Mouse (Mus musculus): ENCODE measurements around the gene Arsa. TPM values are rescaled to one million over a fixed set of nuclear protein-coding genes. Genes with fewer than 3 reads are reported as not detected.

Gene Arsa
- total RNA-seq, 2 experiments from 2014 or later = 31.7 to 36.1 TPM

DNA sequence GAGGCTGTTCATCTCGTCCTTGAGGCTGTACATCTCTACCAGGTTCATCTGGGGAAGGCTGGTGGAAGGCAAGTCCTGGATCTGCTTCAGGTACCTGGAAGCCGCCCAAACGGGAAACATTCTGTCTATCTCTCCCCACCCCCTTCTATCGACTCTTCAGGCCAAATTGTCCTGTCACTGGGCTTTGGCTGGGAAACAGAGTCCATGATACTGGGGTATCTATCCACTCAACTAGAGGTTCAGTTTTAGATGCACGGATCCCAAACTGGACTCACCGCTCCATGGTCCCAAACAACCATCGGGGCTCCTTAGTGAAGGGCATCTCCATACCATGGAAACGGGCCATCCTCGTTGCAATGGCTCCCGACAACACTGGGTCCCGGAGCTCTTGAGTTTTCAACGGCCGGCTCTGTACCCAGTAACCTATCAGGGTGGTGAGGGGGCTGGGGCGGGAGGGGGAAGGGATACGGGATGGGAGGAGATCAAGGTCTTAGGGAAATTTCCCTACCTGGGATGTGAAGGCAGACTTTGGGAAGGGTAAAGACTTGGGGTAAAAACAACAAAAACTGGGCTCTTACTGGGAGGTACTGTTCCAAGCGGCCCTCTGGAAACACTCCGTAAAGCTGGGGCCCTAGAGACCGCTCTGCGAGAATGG, 49.0 kb downstream of the Arsa start:
- no peak for DNase-seq (ENCODE audit: low spot score in 2 of 2)
- intact Hi-C loops (cut with DNase I) = loop anchor here (5.0 kb wide), 1 partner anchor 56 kb away; the partner anchor contains the start of gene Sco2

DNA sequence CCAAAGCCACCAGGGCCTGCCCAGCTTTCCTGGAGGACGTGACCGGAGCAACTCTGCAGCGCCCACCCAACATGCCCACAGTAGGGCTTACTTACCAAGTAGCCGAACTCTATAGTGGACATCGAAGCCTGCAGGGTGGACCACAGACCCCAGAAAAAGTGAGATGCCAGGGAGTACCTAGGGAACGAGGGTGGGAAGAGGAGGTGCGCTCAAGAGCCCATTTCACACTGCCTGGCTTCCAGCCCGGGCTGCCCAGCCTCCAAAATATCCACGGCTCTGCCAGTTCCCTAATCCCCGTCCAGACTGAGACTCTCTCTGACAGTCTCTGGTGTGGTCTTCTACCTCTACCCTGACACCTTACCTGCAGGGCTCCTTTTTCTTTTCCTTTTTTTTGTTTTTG, 50.5 kb downstream of the Arsa start:
- no peak for DNase-seq (ENCODE audit: low spot score in 2 of 2)
- intact Hi-C loops (cut with DNase I) = loop anchor here (5.0 kb wide), 1 partner anchor 54 kb away; the partner anchor contains the start of gene Sco2

DNA sequence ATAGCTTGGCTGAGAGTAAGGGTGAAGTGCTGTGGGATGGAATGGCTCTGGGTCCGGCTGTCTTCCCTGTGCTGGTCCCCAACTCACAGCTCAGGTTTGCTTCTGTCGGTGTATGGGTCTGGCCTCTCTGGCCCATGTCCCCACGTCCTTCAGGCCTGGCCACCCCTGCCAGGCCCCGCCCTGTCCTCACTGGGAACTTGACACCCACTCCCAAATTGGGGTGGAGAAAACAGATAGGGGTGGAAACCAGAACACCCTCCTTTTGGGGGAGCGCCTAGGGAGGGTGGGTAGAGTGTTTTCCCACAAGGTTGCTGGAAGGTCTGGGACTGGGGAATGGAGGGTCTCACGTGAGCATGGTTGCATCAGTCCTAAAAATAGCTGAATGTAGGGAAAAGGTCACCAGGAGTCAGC, 51.5 kb downstream of the Arsa start, which contains the start of gene Cpt1b:
Gene Cpt1b (minus strand): TSS at position 153 of the 411 bp plus-strand sequence.
- no peak for DNase-seq (ENCODE audit: low spot score in 2 of 2)
- intact Hi-C loops (cut with DNase I) = loop anchor here (5.0 kb wide), 1 partner anchor 53 kb away; the partner anchor contains the start of gene Sco2

GRCm38 (mm10) chr15:89424621-89425020, 52.6 kb downstream of the Arsa start:
- DNase-seq (ENCODE audit: low spot score in 2 of 2) = no peak
- intact Hi-C loops (cut with DNase I) = loop anchor here (5.0 kb wide), 1 partner anchor 52 kb away; the partner anchor contains the start of gene Sco2

Other genes with a start within 250 kb of the Arsa start
- 100 to 1,000 TPM; 241 to 247 TPM for gene Sbf1, start 162.1 kb downstream of the Arsa start, total RNA-seq (2021)
- gene Adm2, start 154.7 kb downstream of the Arsa start, total RNA-seq (2021) = not detected
- gene Miox, start 143.0 kb downstream of the Arsa start, total RNA-seq (2021) = not detected
- gene Lmf2, start 121.8 kb downstream of the Arsa start, total RNA-seq (2021) = 10 to 100 TPM; 16.9 to 18.5 TPM
- gene Ncaph2, start 121.7 kb downstream of the Arsa start, total RNA-seq (2021) = 100 to 1,000 TPM in 1 of 2 experiments, 10 to 100 TPM in 1; 89.8 to 109 TPM
- 10 to 100 TPM; 24.0 to 32.2 TPM for gene Sco2, start 103.6 kb downstream of the Arsa start, total RNA-seq (2021)
- 1 to 10 TPM; 1.2 to 1.5 TPM for gene Tymp, start 100.4 kb downstream of the Arsa start, total RNA-seq (2021)
- 1 to 10 TPM in 1 of 2 experiments, under 1 TPM in 1; 0.66 to 1.9 TPM for gene Odf3b, start 98.1 kb downstream of the Arsa start, total RNA-seq (2021)
- under 1 TPM; 0.39 to 0.41 TPM for gene Klhdc7b, start 92.5 kb downstream of the Arsa start, total RNA-seq (2021)
- gene Syce3, start 66.9 kb downstream of the Arsa start, total RNA-seq (2021) = not detected
- gene Cpt1b, start 51.6 kb downstream of the Arsa start, total RNA-seq (2021) = 1 to 10 TPM in 1 of 2 experiments, not detected in 1; 3.6 TPM
- 1 to 10 TPM; 1.7 to 4.1 TPM for gene C730034F03Rik, start 47.8 kb downstream of the Arsa start, total RNA-seq (2021)
- gene Gm44502, start 47.7 kb downstream of the Arsa start, total RNA-seq (2021) = under 1 TPM in 1 of 2 experiments, not detected in 1; 0.72 TPM
- 10 to 100 TPM; 41.0 to 41.2 TPM for gene Chkb, start 47.5 kb downstream of the Arsa start, total RNA-seq (2021)
- gene Mapk8ip2, start 23.5 kb downstream of the Arsa start, total RNA-seq (2021) = 100 to 1,000 TPM; 221 to 233 TPM
- 100 to 1,000 TPM; 196 to 229 TPM for gene Shank3, start 22.2 kb upstream of the Arsa start, total RNA-seq (2021)
- 1 to 10 TPM in 1 of 2 experiments, under 1 TPM in 1; 0.91 to 2.3 TPM for gene Acr, start 90.9 kb upstream of the Arsa start, total RNA-seq (2021)
- 10 to 100 TPM; 30.4 to 42.5 TPM for gene Rabl2, start 114.5 kb upstream of the Arsa start, total RNA-seq (2021)